11 mouse cellular contexts compared by ENCODE assay signal in genomic region chr2:160804794-160805527, GRCm38 (mm10).
DNase-seq lines count a peak whose midpoint lies in the region; ATAC-seq and TF ChIP-seq lines count a peak whose summit lies in the region.
"Had no signal": no experiment of that assay in that cellular context is flagged by ENCODE, and none has a peak within 500 bp of the region (broad histone marks: within the 10 kb centered on the region; RNA-seq: fewer than 3 reads in every experiment).

No protein-coding gene starts in this region.

- no peak for TF ChIP-seq CTCF in intestine, postnatal 0 days (IDR thresholded peaks at IDR 0.05; ENCODE audit: low read depth)

- H3K4me2 ChIP-seq in intestine, postnatal 0 days (replicated peaks; ENCODE audit: low read depth) = no peak overlapping the region
- H3K4me2 ChIP-seq in intestine, embryonic 16.5 days (ENCODE audit: low read depth, low read length) = no peak overlapping the region
- H3K4me2 ChIP-seq in lung, embryonic 15.5 days = no peak overlapping the region
- H3K4me2 ChIP-seq: embryonic facial prominence, embryonic 12.5 days; limb, embryonic 15.5 days had no signal

- peak; percentile 9 for DNase-seq in embryo, embryonic 9.5 days (ENCODE audit: extremely low spot score)
- DNase-seq in embryonic facial prominence, embryonic 10.5 days (ENCODE audit: low spot score) = no peak
- DNase-seq in frontal cortex, postnatal 10 days (ENCODE audit: low spot score in 2 of 2) = no peak
- DNase-seq in T-cell, adult 2 months (ENCODE audit: low spot score) = no peak

- WGBS in intestine, postnatal 0 days = 53% methylated on average over 4 of the region's 4 CpGs
- WGBS in intestine, embryonic 16.5 days = 50% methylated on average over 4 of the region's 4 CpGs
- 41% methylated on average over 4 of the region's 4 CpGs for WGBS in lung, embryonic 15.5 days
- 68% methylated on average over 4 of the region's 4 CpGs for WGBS in embryonic facial prominence, embryonic 10.5 days

- H3K27ac ChIP-seq in intestine, postnatal 0 days (ENCODE audit: low read depth, low read length) = peak overlapping the region; percentile 41; the same call in 1 of the 2 replicates
- H3K27ac ChIP-seq in intestine, embryonic 16.5 days (ENCODE audit: low read length) = no peak overlapping the region
- peak overlapping the region; percentile 84 for H3K27ac ChIP-seq in brown adipose tissue, adult 24 weeks (replicated peaks; ENCODE audit: low read depth, low read length)
- H3K27ac ChIP-seq in lung, embryonic 15.5 days = peak overlapping the region; percentile 44; the same call in 1 of the 2 replicates
- H3K27ac ChIP-seq in embryonic facial prominence, embryonic 10.5 days (replicated peaks) = no peak overlapping the region
- H3K27ac ChIP-seq: embryonic facial prominence, embryonic 12.5 days had no signal

- no peaks in the 10 kb centered on the region for H3K27me3 ChIP-seq in intestine, postnatal 0 days (replicated peaks; ENCODE audit: control insufficient read depth, insufficient read depth, low read length)
- no peaks in the 10 kb centered on the region for H3K27me3 ChIP-seq in intestine, embryonic 16.5 days (replicated peaks; ENCODE audit: control insufficient read depth, insufficient read depth, low read length)
- no peaks in the 10 kb centered on the region for H3K27me3 ChIP-seq in lung, embryonic 15.5 days
- H3K27me3 ChIP-seq in embryonic facial prominence, embryonic 10.5 days (replicated peaks; ENCODE audit: low read depth, poor library complexity, severe bottlenecking) = no peaks in the 10 kb centered on the region
- H3K27me3 ChIP-seq: embryonic facial prominence, embryonic 12.5 days; limb, embryonic 15.5 days had no signal

- H3K4me1 ChIP-seq in intestine, postnatal 0 days (replicated peaks; ENCODE audit: control insufficient read depth, insufficient read depth, low read length) = 0 out of 2 replicates have a peak, but pooled peaks cover 3% of the 10 kb centered on the region
- H3K4me1 ChIP-seq in intestine, embryonic 16.5 days (ENCODE audit: control insufficient read depth, insufficient read depth, low read length) = no peaks in the 10 kb centered on the region
- H3K4me1 ChIP-seq in brown adipose tissue, adult 24 weeks (ENCODE audit: control insufficient read depth, insufficient read depth, insufficient read length, low read length) = peaks cover 22% of the 10 kb centered on the region
- peaks cover 14% of the 10 kb centered on the region for H3K4me1 ChIP-seq in lung, embryonic 15.5 days
- peaks cover 4% of the 10 kb centered on the region; the same call in 1 of the 2 replicates for H3K4me1 ChIP-seq in embryonic facial prominence, embryonic 10.5 days
- H3K4me1 ChIP-seq: embryonic facial prominence, embryonic 12.5 days had no signal

- no peaks in the 10 kb centered on the region for H3K36me3 ChIP-seq in intestine, postnatal 0 days (ENCODE audit: control insufficient read depth, insufficient read depth)
- H3K36me3 ChIP-seq in intestine, embryonic 16.5 days (ENCODE audit: control insufficient read depth, insufficient read depth, low read length) = no peaks in the 10 kb centered on the region
- no peaks in the 10 kb centered on the region for H3K36me3 ChIP-seq in lung, embryonic 15.5 days
- no peaks in the 10 kb centered on the region for H3K36me3 ChIP-seq in embryonic facial prominence, embryonic 10.5 days (replicated peaks)
- H3K36me3 ChIP-seq: embryonic facial prominence, embryonic 12.5 days; limb, embryonic 15.5 days had no signal

- ATAC-seq in intestine, postnatal 0 days = no peak
- no peak for ATAC-seq in intestine, embryonic 16.5 days
- ATAC-seq in lung, embryonic 15.5 days (ENCODE audit: borderline replicate concordance, extremely low read depth, low FRiP score, low TSS enrichment) = no peak

- no peak overlapping the region for H3K9ac ChIP-seq in intestine, postnatal 0 days (ENCODE audit: low read depth, low read length)
- no peak overlapping the region for H3K9ac ChIP-seq in intestine, embryonic 16.5 days (ENCODE audit: low read depth, low read length)
- H3K9ac ChIP-seq in lung, embryonic 15.5 days = no peak overlapping the region
- H3K9ac ChIP-seq: embryonic facial prominence, embryonic 12.5 days; limb, embryonic 15.5 days had no signal

- H3K9me3 ChIP-seq in intestine, postnatal 0 days (ENCODE audit: control insufficient read depth) = no peaks in the 10 kb centered on the region
- H3K9me3 ChIP-seq in intestine, embryonic 16.5 days (ENCODE audit: control insufficient read depth, low read length) = no peaks in the 10 kb centered on the region
- no peaks in the 10 kb centered on the region for H3K9me3 ChIP-seq in lung, embryonic 15.5 days
- no peaks in the 10 kb centered on the region for H3K9me3 ChIP-seq in embryonic facial prominence, embryonic 10.5 days
- H3K9me3 ChIP-seq: embryonic facial prominence, embryonic 12.5 days; limb, embryonic 15.5 days had no signal

- H3K4me3 ChIP-seq in intestine, postnatal 0 days (ENCODE audit: low read depth, low read length) = no peak overlapping the region
- no peak overlapping the region for H3K4me3 ChIP-seq in intestine, embryonic 16.5 days (ENCODE audit: low read length)
- H3K4me3 ChIP-seq in brown adipose tissue, adult 24 weeks (ENCODE audit: insufficient read depth, low read depth, low read length) = no peak overlapping the region
- no peak overlapping the region for H3K4me3 ChIP-seq in lung, embryonic 15.5 days
- H3K4me3 ChIP-seq in embryonic facial prominence, embryonic 10.5 days = no peak overlapping the region
- H3K4me3 ChIP-seq: embryonic facial prominence, embryonic 12.5 days; limb, embryonic 15.5 days; myocyte had no signal

Comparison
In these comparisons a context has a peak if more than half of its experiments do, and no peak if none do; other contexts are left out.
1. H3K27ac ChIP-seq: peak in intestine, postnatal 0 days (single experiment), brown adipose tissue, adult 24 weeks (single experiment) and lung, embryonic 15.5 days (single experiment); none in intestine, embryonic 16.5 days (single experiment) and embryonic facial prominence, embryonic 10.5 days (single experiment).